Mouse (Mus musculus): ENCODE results near the gene Sorcs3.

Sorcs3 gene

DNA sequence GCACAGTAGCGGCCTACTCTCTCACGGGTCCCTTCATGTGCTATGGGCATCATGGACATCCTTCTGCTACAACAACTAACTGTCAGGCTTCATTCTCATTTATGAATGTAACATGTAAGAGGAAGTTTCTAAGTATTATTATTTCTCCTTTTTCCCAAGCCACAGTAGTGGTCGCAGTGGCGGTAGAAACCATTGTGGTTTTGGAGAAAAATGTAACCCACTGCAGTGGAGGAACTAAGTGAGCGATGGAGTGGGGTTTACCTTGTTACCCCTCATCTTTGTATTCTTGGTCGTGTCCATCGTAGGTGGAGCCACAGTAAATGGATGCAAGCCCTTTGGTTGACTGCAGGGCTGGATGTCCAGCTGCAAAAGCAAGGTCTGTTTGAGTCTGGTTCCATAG, 318.0 kb downstream of the Sorcs3 start:
- DNase-seq (ENCODE audit: low read depth, low spot score) = no peak

DNA sequence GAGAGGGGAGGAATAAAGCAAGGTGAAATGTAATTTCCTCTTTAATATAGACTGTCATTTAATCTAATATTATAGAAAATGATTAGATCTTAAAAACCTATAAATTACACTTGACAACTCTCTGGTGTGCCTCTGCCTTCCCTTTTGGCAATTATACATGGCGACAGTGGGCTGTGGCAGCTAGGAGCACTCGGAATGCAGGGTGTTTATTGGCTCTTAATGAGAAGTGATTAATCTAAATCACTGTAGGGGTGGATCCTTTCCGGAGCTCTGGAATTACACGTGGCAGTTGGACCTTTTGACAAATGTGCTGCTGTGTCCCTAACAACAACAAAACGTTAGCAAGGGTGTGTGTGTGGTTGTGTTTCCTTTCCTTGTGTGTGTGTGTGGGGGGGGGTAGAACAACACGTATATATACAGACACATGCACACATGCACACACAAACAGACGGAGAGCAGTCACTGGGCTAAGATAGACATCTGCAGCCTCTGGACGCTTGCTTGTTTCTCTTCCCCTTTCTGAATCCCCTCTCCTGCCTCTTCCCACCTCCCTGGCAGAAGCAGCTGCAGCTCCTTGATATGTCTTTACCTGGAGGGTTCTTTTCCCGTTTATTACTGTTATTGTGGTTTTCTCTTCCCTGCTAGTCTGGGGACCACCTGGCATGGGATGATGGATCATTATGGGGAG, 318.8 kb downstream of the Sorcs3 start:
- no peak for DNase-seq (ENCODE audit: low read depth, low spot score)

DNA sequence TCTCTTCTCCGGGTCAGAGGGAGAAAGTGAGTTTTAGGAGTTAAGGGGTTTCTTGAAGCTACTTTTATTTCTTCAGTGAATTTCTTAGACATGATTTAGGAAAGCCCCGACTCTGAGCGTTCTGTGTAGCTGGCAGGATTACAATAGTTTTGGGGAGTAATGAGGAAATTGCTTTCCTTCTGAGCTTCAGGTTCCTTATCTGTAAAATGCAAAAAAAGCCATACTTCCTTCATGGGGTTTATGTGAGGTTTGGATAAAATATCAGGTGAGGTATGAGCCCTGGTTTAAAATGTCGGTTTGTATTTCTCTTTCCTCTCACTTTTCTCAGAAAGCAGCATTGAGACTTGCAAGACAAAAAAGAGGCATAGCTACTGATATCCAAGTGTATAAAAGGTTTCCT, 327.8 kb downstream of the Sorcs3 start:
- no peak for DNase-seq (ENCODE audit: low read depth, low spot score)

DNA sequence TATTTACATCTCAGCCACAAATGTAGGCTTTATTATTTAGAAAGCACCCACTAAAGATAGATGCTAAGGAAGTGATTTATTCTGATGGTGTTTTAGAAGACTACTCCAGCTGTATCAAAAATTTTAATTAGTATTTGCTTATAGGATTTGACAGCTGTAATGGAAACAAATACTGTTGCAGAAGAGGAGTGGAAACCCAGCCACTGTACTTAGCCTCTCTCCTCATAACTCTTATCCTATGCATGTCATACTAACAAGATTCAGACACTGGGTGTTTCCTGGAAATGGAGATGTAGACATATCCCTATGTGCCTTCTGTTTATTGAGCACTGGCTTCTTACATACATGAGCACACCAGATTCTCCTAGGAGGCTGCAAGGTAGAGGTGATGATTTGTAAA, 338.5 kb downstream of the Sorcs3 start:
- no peak for DNase-seq (ENCODE audit: low read depth, low spot score)

DNA sequence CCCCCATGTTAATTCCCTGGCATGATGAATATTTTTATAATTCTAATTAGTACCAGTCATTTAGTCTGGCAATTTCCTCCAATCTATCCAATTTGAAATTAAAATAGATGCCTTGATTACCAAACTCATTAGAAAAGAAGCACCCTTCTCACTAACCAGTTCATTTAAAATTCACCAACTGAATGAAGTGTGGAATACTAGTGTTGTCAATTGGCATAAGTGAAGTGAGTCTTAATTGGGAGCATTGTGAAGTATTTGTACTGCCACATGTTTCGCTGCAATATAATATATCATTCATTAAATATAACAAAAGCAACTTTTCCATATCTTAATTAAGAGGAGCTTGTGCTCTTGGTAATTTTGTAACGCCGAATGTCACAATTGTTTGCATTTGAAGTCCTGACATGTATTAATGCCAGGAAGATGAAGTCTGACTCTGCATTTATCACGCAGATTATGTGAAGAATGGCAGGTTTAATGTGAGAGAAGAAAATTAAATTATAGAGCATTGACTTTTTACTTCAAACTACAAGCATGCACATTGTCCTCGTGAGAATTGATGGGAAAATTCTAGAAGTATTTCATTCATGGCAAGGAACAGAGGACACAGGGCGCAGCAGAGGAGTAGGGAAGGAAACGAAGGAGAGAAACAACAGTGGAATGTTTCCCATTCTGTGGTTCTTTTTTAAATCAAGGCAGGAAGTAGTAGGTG, 339.8 kb downstream of the Sorcs3 start:
- DNase-seq (ENCODE audit: low read depth, low spot score) = no peak

DNA sequence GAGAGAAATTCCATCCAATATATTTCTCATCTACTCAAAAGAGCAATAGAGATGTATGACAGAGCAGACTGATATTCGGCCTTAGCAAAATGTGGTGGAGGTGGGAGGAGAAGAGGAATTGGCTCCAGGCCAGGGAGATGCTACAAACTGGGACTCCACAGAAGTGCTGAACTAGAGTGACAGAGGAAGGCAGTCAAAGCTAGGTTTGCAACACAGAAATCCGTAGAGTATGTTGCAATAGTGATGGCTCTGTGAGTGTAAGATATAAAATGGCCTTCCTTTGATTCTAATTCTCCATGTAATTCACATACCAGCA, 340.3 kb downstream of the Sorcs3 start:
- no peak for DNase-seq (ENCODE audit: low read depth, low spot score)

DNA sequence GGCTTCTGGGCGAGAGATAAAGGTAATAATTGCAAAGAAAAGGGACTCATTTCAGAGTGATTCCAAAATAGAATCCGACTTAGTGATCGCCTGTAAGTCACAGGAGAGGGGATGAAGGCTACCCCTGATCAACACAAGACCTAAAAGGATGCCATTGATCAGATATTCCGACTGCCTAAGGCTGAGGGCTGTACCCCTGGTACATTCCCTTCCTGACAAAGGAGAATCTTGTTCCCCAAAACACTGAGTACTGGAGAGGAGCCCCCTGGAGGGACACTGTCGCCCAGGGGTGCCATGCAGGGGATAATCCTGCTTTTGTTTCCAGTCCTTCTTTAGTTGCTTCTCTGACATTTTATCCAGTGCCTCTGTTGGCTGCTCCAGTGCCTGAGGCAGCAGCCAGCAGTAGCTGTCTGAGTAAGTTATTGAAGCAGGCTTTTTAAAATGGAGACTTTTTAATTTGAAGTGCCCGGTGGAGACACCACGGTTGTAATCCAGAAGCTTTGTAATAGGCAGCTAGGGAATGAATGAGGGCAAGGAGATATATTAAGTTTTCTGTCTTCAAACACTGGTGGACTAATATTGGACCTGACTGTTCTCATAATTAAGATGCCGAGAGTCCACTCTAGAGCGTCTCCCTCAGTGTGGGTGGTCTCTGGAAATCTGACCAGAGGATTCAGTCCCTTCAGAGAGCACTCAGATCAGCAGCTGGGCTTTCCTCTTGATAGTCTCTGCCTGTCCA, 342.5 kb downstream of the Sorcs3 start:
- no peak for DNase-seq (ENCODE audit: low read depth, low spot score)

DNA sequence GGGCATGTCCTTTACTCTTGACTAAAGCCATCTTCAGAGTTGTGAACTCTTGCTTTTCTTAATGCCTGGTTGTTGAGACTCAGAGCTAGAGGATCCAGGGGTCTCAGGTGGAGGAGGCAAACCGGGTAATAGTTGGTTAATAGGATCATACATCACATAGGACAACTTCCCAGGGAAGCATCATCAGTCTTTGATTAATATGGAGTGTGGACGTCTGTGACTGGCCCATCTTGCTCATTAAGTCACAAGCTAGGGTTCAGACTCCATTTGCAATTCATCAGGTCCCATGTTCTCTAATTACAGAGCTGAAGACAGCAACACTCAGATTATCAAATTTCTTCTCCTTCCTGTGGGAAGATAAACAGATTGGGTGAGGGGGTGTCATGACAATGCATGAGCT, 353.6 kb downstream of the Sorcs3 start:
- DNase-seq (ENCODE audit: low read depth, low spot score) = no peak

DNA sequence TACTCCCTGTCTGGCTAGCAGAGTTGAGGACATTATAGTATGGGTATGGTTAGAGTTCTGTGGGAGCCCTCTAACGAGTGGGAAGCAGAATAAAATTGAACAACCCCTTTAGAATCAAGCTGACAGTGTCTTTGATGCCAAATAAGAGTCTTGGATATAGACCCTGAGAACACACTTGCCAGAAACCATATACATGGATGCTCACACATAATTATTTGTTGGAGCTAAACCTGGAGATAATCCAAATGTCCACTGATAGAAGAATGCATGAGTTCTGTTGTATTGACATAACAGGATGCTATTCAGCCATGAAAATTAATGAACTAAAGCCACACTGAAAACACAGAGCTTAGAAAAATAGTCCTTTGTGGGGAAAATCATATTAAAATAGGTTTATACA, 369.9 kb downstream of the Sorcs3 start:
- no peak for DNase-seq (ENCODE audit: low read depth, low spot score)

DNA sequence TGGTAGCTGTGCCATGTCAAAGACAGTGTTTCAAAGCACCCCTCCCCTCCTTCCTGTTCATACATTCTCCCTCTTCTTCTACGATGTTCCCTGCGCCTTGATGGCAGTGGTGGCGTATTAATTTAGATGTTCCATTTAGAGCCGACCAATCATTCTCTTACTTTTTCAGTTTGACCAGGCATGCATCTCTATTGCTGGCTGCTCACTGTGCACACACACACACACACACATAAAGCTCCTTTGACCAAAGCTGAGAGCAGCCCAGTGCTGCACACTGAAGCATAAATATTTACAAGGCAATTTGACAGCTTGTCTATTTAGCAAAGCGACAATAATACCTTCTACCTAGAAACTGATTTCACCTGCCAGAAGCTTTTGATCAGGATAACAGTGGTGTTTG, 371.3 kb downstream of the Sorcs3 start:
- no peak for DNase-seq (ENCODE audit: low read depth, low spot score)

DNA sequence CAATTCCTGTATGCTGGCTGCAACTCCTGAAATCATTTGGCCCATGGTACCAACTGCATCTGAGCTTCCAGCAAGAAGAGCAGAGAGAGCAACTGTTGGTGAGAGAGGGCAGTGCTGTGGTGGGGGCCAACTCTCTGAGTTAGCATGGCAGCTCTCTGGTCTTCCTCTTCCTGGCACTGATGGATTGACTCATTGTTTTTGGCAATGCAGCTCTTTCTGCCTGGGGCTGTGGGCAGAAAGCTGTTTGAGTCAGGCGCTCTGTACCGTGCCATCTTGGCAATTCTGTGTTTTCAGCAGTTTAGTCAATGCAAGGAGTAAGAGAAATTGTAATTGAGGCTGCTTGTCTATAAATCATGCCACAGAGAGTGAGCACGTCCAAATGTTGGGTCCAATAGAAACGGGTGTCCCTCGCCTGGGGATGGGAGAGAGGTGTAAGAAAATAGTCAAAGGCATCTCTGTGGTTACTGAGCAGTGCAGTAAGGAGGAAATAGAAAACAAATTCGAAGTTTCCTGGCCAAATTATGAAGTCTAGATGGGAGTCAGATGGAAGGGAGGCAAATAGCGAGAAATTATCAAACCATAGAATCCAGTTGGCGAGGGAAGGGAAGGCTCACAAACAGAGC, 379.2 kb downstream of the Sorcs3 start:
- peak; percentile 31 for DNase-seq (ENCODE audit: low read depth, low spot score)

DNA sequence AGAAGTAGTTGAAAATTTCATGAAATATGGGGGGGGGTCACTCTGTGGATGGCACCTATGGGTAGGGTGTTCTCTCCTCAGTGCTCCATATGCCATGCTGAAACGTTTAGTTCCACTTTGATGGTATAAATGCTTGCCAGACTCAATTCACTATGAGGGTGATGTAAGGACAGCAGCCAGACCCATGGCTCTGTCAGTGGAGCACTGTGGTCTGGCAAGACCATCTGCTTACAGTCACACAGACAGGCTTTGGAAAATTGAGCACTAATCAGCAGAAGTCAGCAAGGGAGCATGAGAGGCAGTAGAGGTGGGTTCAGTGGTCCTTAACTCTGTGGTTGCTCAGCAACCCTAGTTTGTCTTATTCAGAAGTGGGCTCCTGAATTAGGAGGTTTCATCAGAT, 411.1 kb downstream of the Sorcs3 start:
- DNase-seq (ENCODE audit: low read depth, low spot score) = no peak

DNA sequence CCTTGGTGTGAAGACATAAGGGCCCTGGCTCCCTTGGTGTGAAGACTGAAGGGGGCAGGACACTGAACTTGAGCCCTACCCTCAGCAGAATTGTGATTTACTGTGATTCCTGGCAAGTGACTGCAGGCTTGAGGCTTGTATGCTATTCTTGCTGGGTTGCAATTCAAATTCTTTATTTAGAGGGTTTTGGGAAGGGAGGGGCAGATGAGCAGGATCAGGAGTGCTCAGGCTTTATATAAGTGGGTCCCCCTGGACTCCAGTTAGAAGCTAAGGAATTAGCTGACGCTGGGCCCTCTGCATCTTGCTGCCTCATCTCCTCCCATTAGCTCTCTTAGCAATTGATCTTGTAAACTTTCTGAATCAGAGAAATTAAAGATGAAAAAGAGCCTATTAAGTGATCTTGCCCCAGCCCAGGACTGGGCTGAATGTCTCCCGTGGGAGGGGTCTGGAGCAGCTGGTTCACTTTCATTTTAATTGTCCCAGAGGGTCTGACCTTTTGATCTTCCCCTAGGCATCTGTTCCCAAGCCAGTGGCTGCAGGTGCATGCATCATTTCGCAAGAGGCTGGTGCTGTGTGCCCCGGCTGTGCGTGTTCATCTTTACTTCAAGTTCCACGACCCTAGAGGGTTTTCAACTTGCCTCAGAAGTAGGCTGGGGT, 425.0 kb downstream of the Sorcs3 start:
- DNase-seq (ENCODE audit: low read depth, low spot score) = no peak

DNA sequence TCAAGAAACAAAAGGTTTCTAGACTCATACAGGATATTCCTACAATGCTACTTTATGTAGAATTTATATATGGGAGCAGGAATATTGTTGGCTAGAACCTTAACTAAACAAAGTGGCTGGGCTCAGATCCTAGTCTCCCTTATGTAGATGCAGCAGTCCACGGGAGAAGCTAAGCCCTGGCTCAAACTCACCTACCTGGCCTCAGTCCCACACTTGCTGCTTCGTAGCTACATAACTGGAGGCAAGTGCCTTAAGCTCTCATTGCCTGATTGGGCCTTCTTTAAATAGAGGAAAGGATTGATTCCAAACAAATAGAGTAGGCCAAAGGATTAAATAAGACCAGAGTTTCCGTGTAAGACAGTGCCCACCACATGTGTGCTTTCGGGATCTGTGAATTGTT, 436.7 kb downstream of the Sorcs3 start:
- DNase-seq (ENCODE audit: low read depth, low spot score) = no peak

DNA sequence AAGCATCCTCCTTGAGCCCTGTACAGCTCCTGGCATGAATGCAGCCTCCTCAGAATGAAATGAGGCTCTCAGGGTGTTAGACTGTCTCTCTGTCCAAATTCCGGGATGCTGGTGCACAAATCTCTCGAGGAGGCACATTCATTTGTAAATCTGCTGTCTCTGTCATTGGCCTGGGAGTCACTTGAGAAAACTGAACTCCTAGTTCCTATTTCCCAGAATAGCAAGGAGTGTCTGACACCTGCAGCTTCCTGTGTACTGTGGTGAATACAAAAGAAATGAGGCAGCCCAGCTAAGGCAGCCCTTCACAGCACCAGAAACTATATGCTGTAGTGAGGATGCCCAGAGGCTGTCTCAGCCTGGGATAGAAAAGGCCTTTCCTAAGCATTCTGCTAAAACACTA, 444.1 kb downstream of the Sorcs3 start:
- no peak for DNase-seq (ENCODE audit: low read depth, low spot score)

DNA sequence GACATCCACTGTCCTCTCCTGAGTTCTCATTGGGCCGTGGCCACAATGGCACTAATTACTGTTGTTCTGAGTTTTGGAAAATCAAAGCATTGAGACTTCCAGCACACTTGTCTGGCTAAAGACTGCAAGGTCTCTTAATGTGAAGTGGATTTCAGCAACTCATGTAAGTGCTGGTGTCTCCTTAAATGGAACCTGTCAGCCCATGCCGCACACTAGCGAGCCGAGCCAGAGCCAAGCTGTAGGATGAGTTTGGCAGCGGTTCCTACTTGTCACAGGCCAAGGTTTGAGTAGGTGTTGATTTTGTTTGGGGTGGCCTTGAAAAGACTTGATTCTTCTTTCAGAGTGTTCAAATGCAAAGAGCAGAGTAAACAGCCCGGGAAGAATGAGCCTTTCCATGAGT, 445.8 kb downstream of the Sorcs3 start:
- no peak for DNase-seq (ENCODE audit: low read depth, low spot score)

DNA sequence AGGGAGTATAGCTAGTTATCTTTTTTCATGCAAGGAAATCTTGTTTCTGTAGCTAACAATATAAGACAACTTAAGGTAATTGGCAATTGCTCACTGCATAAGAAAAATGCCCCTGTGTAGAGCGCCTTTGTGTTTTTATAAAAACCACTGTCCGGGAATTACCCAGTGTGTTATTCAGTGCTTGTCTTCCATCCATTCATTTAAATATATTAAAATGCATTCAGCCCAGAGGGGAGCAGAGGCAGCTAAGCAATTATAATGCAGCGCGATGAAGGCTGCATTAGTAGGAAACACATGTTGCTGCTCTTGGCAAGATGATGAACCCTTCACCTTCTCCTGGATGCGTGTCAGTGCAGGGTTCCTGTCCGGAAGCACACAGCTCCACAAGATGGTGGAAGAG, 454.4 kb downstream of the Sorcs3 start:
- no peak for DNase-seq (ENCODE audit: low read depth, low spot score)

DNA sequence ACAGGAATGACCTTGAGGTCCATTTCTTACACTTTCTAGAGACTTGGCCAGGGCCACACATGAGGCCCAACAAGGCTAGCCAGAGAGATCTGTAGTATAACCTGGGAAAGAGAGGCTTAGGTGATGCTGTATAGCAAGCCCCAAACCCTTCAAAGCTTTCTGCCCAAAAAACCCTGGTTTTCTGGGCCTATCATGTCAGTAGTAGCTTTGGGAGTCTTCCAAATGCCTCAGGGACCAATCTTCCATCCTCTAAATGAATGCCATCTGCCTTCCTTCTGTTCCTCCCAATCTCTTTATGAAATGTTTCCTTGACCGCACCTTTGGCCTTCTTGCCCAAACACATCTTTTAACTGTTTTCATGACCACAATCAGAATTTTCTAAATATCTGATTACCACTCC, 474.1 kb downstream of the Sorcs3 start:
- DNase-seq (ENCODE audit: low read depth, low spot score) = no peak

DNA sequence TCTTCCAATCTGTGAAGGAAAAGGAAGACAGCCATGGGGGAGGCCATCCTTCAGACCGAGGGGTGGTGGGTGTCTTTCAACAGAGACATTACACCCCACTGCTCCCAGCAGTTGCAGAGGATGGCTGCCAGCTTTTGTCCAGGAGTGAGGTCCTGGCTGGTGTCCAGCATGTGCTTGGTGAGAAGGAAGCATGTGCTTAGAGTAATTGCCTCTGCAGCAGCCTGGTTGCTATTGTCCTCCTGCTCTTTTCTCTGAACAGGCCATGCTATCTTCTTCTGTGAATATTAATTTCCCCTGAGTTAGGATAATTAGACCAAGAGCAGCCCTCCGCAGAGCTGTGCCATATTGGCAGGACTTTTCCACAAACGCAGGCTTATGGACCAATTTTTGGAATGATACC, 476.7 kb downstream of the Sorcs3 start:
- no peak for DNase-seq (ENCODE audit: low read depth, low spot score)

DNA sequence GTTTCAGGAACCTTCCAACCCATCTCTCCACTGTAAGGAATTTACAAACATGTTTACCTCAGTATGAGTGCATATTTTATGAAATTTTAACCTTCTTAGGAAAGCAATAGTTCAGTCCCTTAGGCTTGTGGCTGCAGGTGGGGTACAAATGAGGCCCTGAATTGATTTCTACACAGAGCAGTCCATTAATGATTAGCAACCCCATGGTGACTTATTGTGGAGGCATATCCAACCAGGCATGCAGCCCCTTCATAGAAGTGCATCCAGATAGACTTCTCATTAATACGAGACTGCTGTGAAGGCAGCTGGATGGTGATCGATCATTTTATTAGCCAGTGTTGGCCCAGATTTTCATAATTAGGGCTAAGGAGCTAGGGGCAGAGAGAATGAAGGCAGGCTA, 480.5 kb downstream of the Sorcs3 start:
- no peak for DNase-seq (ENCODE audit: low read depth, low spot score)

DNA sequence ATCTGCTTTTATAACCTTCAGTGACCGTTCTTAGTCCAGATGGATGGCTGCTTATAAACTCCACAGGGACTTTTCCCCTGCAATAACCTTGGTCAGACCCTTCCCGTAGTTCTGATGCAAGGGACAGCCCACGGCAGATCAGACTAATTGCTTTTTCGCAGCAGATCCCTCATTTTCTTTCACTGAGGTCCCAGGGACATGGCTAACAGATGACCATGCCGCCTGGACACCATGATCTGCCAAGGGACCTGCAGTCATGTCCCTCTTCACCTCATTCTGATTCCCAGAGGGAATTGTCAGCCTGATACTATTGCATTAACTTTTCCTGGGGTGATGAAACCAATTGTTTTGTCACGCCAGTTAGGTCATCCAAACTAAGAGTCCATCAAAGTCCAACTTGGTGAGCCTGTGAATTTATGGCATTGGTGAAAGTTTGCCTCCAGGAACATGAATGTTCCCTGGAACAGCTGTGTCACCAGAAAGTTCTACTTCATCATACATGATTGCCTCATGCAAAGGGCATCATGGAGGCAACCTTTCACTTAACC, 494.4 kb downstream of the Sorcs3 start:
- DNase-seq (ENCODE audit: low read depth, low spot score) = no peak

DNA sequence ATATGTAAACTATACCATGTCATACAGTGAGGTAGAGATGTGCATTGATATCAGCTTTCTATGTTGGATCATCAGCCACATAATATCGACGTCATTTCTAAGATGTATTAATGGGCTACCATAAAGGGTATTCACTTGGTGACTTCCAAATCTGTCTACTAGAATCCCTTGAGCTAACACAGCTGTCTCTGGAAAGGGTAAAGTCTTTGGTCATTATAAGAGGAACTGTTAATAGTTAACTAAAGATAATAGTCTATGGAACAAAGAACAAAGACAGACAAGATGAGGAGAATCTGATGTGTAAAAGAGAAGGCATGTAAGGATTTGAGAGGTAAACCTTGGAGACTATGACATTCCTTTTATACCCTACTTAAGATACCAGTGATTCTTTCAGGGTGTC, 497.9 kb downstream of the Sorcs3 start:
- DNase-seq (ENCODE audit: low read depth, low spot score) = no peak
